Mouse (Mus musculus) forebrain, postnatal 0 days (tissue): ENCODE measurements around the gene Pabpc4. TPM values are rescaled to one million over a fixed set of nuclear protein-coding genes. Genes with fewer than 3 reads are reported as not detected.
A peak's percentile ranks its signal among the peaks of the same experiment; 100 is the strongest.

Experiments used
- ATAC-seq: fragments of 200-750 bp; cut with Nextera tagmentation; 2 replicates; pipeline ENCODE4 v1.8.0; 2017; ENCODE audit warnings: mild to moderate bottlenecking, moderate library complexity
- DNase-seq: peaks from one replicate; pipeline ENCODE4 v3.0.0-alpha.2; 2015
- H3K27ac ChIP-seq: fragments of 300-500 bp; sonication (generic); 2 replicates; pipeline ENCODE4 v1.5.1; 2014; ENCODE audit warnings: low read depth, mild to moderate bottlenecking, antibody characterized with exemption, low read length, moderate library complexity, mixed read lengths
- H3K27me3 ChIP-seq: fragments of 300-500 bp; sonication (generic); 2 replicates; pipeline ENCODE4 v1.6.1; 2014; ENCODE audit warnings: mild to moderate bottlenecking, low read length, mixed read lengths; ENCODE audit not compliant: insufficient read depth
- H3K36me3 ChIP-seq: fragments of 300-500 bp; sonication (generic); 2 replicates; pipeline ENCODE4 v1.6.1; 2014; ENCODE audit warnings: mild to moderate bottlenecking, moderate library complexity; ENCODE audit not compliant: insufficient read depth
- H3K4me1 ChIP-seq: fragments of 300-500 bp; sonication (generic); 2 replicates; pipeline ENCODE4 v1.6.1; 2014; ENCODE audit warnings: antibody characterized with exemption; ENCODE audit not compliant: insufficient read depth
- H3K4me2 ChIP-seq: fragments of 300-500 bp; sonication (generic); 2 replicates; pipeline ENCODE4 v1.6.1; 2014; ENCODE audit warnings: low read depth, mild to moderate bottlenecking, moderate library complexity
- H3K4me3 ChIP-seq: fragments of 300-500 bp; sonication (generic); 2 replicates; pipeline ENCODE4 v1.5.1; 2014; ENCODE audit warnings: low read depth, low read length, mixed read lengths
- H3K9ac ChIP-seq: fragments of 300-500 bp; sonication (generic); 2 replicates; pipeline ENCODE4 v1.6.1; 2014; ENCODE audit warnings: mild to moderate bottlenecking
- H3K9me3 ChIP-seq: fragments of 300-500 bp; sonication (generic); 2 replicates; pipeline ENCODE4 v1.6.1; 2016; ENCODE audit warnings: low read length
- CTCF ChIP-seq: sonication (generic); IDR thresholded peaks from 2 replicates; pipeline ENCODE4 v1.5.1; 2016; ENCODE audit warnings: antibody characterized with exemption, control low read depth, low read depth
- WGBS: fragments of 180-500 bp; shearing (Covaris S2); extraction: QIAGEN DNeasy Blood & Tissue Kit; methylation state at CpG from one replicate; pipeline ENCODE4 v1.1.7; 2014; 5-methylcytosine and 5-hydroxymethylcytosine counted together
- polyA plus RNA-seq: library from polyadenylated mRNA; unstranded; fragments of >200 nt; fragmentation: Nextera tagmentation; extraction: Ambion mirVana; gene quantifications from 2 replicates; pipeline ENCODE4 v1.2.1, GENCODE M21; 2015
- total RNA-seq: library from RNA; depleted of rRNA; stranded (reverse); fragments of >200 nt; gene quantifications from 2 replicates; pipeline ENCODE4 v1.2.3, GENCODE M21; 2014

Gene Pabpc4
- total and polyA plus RNA-seq, 2 experiments from 2014 or later = 28.2 to 92.6 TPM

GRCm38 (mm10) chr4:123225718-123226403 is 36.3 kb upstream of the Pabpc4 start:
- Histone ChIP-seq H3K27me3 (no peaks in the 10 kb centered on the region), H3K36me3 (no peaks in the 10 kb centered on the region), H3K4me3 (no peak overlapping the region), H3K27ac (no peak overlapping the region), H3K9me3 (no peaks in the 10 kb centered on the region), H3K9ac (no peak overlapping the region), H3K4me1 (no peaks in the 10 kb centered on the region), H3K4me2 (no peak overlapping the region)
- 82% methylated on average over 10 of the region's 10 CpGs for WGBS
- ATAC-seq = no peak; the same call in 1 of the 2 replicates
- no peak for DNase-seq
- TF ChIP-seq CTCF = no peak

- no peak for DNase-seq
- no peak overlapping the region for H3K4me3 ChIP-seq
- 0 out of 2 replicates have a peak, but pooled peaks have one; percentile 18 for ATAC-seq
- TF ChIP-seq CTCF = no peak
- no peak overlapping the region for H3K4me2 ChIP-seq
- H3K4me1 ChIP-seq = no peaks in the 10 kb centered on the region
- no peak overlapping the region for H3K9ac ChIP-seq
- H3K9me3 ChIP-seq = no peaks in the 10 kb centered on the region
- WGBS = 48% methylated on average over 4 of the region's 4 CpGs
- 0 out of 2 replicates have a peak, but pooled peaks cover 3% of the 10 kb centered on the region for H3K27me3 ChIP-seq
- no peak overlapping the region for H3K27ac ChIP-seq
- no peaks in the 10 kb centered on the region for H3K36me3 ChIP-seq
Measured at GRCm38 (mm10) chr4:123227707-123228106, 34.4 kb upstream of the Pabpc4 start.

GRCm38 (mm10) chr4:123228270-123228669 is 33.9 kb upstream of the Pabpc4 start:
- no peak for TF ChIP-seq CTCF
- WGBS = 54% methylated on average over 2 of the region's 2 CpGs
- DNase-seq (no peak), ATAC-seq (no peak)
- H3K9me3 ChIP-seq = no peaks in the 10 kb centered on the region
- H3K27ac ChIP-seq = no peak overlapping the region
- H3K36me3 ChIP-seq = no peaks in the 10 kb centered on the region
- no peak overlapping the region for H3K4me2 ChIP-seq
- no peak overlapping the region for H3K4me3 ChIP-seq
- no peak overlapping the region for H3K9ac ChIP-seq
- peaks cover 8% of the 10 kb centered on the region; the same call in 1 of the 2 replicates for H3K27me3 ChIP-seq
- no peaks in the 10 kb centered on the region for H3K4me1 ChIP-seq

GRCm38 (mm10) chr4:123229166-123229565 is 33.0 kb upstream of the Pabpc4 start:
- Histone ChIP-seq H3K27me3 (peaks cover 13% of the 10 kb centered on the region), H3K9me3 (no peaks in the 10 kb centered on the region), H3K27ac (no peak overlapping the region), H3K4me2 (no peak overlapping the region), H3K4me3 (no peak overlapping the region), H3K4me1 (0 out of 2 replicates have a peak, but pooled peaks cover 4% of the 10 kb centered on the region), H3K36me3 (no peaks in the 10 kb centered on the region), H3K9ac (no peak overlapping the region)
- TF ChIP-seq CTCF = no peak
- WGBS = 84% methylated on average over 11 of the region's 11 CpGs
- no peak for ATAC-seq
- no peak for DNase-seq

- Histone ChIP-seq H3K36me3 (no peaks in the 10 kb centered on the region), H3K4me1 (0 out of 2 replicates have a peak, but pooled peaks cover 4% of the 10 kb centered on the region), H3K27ac (no peak overlapping the region), H3K4me2 (no peak overlapping the region), H3K4me3 (no peak overlapping the region), H3K9me3 (no peaks in the 10 kb centered on the region), H3K27me3 (peaks cover 19% of the 10 kb centered on the region), H3K9ac (no peak overlapping the region)
- no peak for TF ChIP-seq CTCF
- DNase-seq (no peak), ATAC-seq (no peak)
- 78% methylated on average over 3 of the region's 3 CpGs for WGBS
Measured at GRCm38 (mm10) chr4:123232841-123233240, 29.3 kb upstream of the Pabpc4 start.

GRCm38 (mm10) chr4:123233492-123234084 is 28.6 kb upstream of the Pabpc4 start, which contains the start of gene Heyl:
Gene Heyl, plus strand, starts transcription at chr4:123233556.
- Histone ChIP-seq H3K9ac (no peak within 1 kb of the TSS; the same call in 1 of the 2 replicates), H3K27ac (no peak within 1 kb of the TSS), H3K36me3 (no peaks in the 10 kb centered on the region), H3K9me3 (no peaks in the 10 kb centered on the region), H3K27me3 (peaks cover 27% of the 10 kb centered on the region), H3K4me3 (peak within 1 kb of the TSS; percentile 25), H3K4me2 (peak within 1 kb of the TSS; percentile 51), H3K4me1 (0 out of 2 replicates have a peak, but pooled peaks cover 4% of the 10 kb centered on the region)
- no peak for TF ChIP-seq CTCF
- DNase-seq = no peak
- WGBS = 2% methylated on average over 51 of the region's 52 CpGs
- peak; percentile 55 for ATAC-seq

GRCm38 (mm10) chr4:123235835-123236430 is 26.2 kb upstream of the Pabpc4 start:
- Histone ChIP-seq H3K36me3 (no peaks in the 10 kb centered on the region), H3K27me3 (peaks cover 41% of the 10 kb centered on the region), H3K9me3 (no peaks in the 10 kb centered on the region), H3K9ac (no peak overlapping the region), H3K27ac (no peak overlapping the region), H3K4me1 (0 out of 2 replicates have a peak, but pooled peaks cover 4% of the 10 kb centered on the region), H3K4me2 (no peak overlapping the region), H3K4me3 (no peak overlapping the region)
- WGBS = 75% methylated on average over 9 of the region's 9 CpGs
- no peak for DNase-seq
- TF ChIP-seq CTCF = no peak
- no peak for ATAC-seq
